Mouse (Mus musculus): ENCODE measurements around the gene Prkn. TPM values are rescaled to one million over a fixed set of nuclear protein-coding genes. Genes with fewer than 3 reads are reported as not detected.

Gene Prkn
- total RNA-seq (2022), result 10 to 100 TPM; 12.0 to 26.3 (median 18.2) TPM

- DNase-seq, result peak; percentile 99
Measured at GRCm38 (mm10) chr17:10840148-10840707, at the start of gene Prkn, which contains the start of gene Pacrg. Gene Prkn, plus strand, starts transcription at chr17:10840384. Gene Pacrg, minus strand, starts transcription at chr17:10840311.

GRCm38 (mm10) chr17:10791661-10792060, 48.5 kb upstream of the Prkn start:
- no peak for DNase-seq

- DNase-seq, result no peak
Measured at GRCm38 (mm10) chr17:10806692-10807091, 33.5 kb upstream of the Prkn start.

GRCm38 (mm10) chr17:10807261-10807998, 32.8 kb upstream of the Prkn start:
- no peak for DNase-seq

GRCm38 (mm10) chr17:10808571-10808970, 31.6 kb upstream of the Prkn start:
- DNase-seq, result no peak

GRCm38 (mm10) chr17:10818971-10819370, 21.2 kb upstream of the Prkn start:
- no peak for DNase-seq

- DNase-seq, result peak; percentile 37
Measured at GRCm38 (mm10) chr17:10840731-10841201, 582 bp downstream of the Prkn start.

GRCm38 (mm10) chr17:10854207-10854606, 14.0 kb downstream of the Prkn start:
- no peak for DNase-seq

GRCm38 (mm10) chr17:10874208-10875187, 34.3 kb downstream of the Prkn start:
- DNase-seq, result no peak

GRCm38 (mm10) chr17:10878986-10879385, 38.8 kb downstream of the Prkn start:
- no peak for DNase-seq

GRCm38 (mm10) chr17:10882260-10882659, 42.1 kb downstream of the Prkn start:
- no peak for DNase-seq

- DNase-seq, result no peak
Measured at GRCm38 (mm10) chr17:10887924-10888323, 47.7 kb downstream of the Prkn start.

- no peak for DNase-seq
Measured at GRCm38 (mm10) chr17:10901686-10902228, 61.6 kb downstream of the Prkn start.

GRCm38 (mm10) chr17:10936698-10937097, 96.5 kb downstream of the Prkn start:
- DNase-seq, result no peak

- DNase-seq, result no peak
Measured at GRCm38 (mm10) chr17:10937844-10938243, 97.7 kb downstream of the Prkn start.

- DNase-seq, result no peak
Measured at GRCm38 (mm10) chr17:10938755-10939154, 98.6 kb downstream of the Prkn start.

- no peak for DNase-seq
Measured at GRCm38 (mm10) chr17:10946552-10946951, 106.4 kb downstream of the Prkn start.

GRCm38 (mm10) chr17:10947614-10948013, 107.4 kb downstream of the Prkn start:
- no peak for DNase-seq

GRCm38 (mm10) chr17:10959066-10959864, 119.1 kb downstream of the Prkn start:
- no peak for DNase-seq

GRCm38 (mm10) chr17:10962151-10962550, 122.0 kb downstream of the Prkn start:
- DNase-seq, result no peak

- DNase-seq, result no peak
Measured at GRCm38 (mm10) chr17:10982136-10982535, 142.0 kb downstream of the Prkn start.

GRCm38 (mm10) chr17:10987040-10987439, 146.9 kb downstream of the Prkn start:
- DNase-seq, result no peak
